In the genomic region with DNA sequence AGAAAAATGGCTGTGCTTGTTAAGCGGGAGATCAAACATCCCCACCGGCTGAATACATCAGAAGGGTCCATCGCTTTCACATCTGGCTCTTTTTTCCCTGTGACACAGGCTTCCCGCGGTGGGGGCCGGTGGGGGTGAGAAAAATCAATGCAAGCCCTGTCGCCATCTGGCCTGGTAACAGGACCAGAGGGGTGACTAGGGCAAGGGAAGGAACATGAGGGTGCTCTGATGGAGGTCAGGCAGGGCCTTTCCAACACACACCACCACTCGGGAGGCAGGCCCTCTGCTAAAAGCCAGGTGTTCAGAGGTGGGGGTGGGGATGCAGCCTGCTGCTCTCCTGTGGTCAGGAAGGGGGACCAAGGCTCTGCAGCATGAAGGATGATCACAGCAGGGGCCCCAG, we compare ENCODE assay signal across 11 mouse cellular contexts.
DNase-seq lines count a peak whose midpoint lies in the region; ATAC-seq and TF ChIP-seq lines count a peak whose summit lies in the region.
"Had no signal": no experiment of that assay in that cellular context is flagged by ENCODE, and none has a peak within 500 bp of the region (broad histone marks: within the 10 kb centered on the region; RNA-seq: fewer than 3 reads in every experiment).

No protein-coding gene starts in this region.

- no peak for ATAC-seq in embryonic facial prominence, embryonic 11.5 days (replicated peaks; ENCODE audit: insufficient number of reproducible peaks, low FRiP score, low TSS enrichment, low read depth)
- no peak for ATAC-seq in hindbrain, embryonic 13.5 days (ENCODE audit: low FRiP score)
- peak; percentile 35; the same call in 1 of the 2 replicates for ATAC-seq in midbrain, embryonic 14.5 days (ENCODE audit: low FRiP score, low TSS enrichment)

- DNase-seq in CH12.LX (ENCODE audit: extremely low read depth), result peak; percentile 67
- peak; percentile 48 for DNase-seq in embryonic facial prominence, embryonic 11.5 days (ENCODE audit: low spot score)
- DNase-seq in midbrain, embryonic 14.5 days, result peak; percentile 53
- DNase-seq in cerebellum, adult 11-12 months, result no peak
- DNase-seq in urinary bladder, adult 18-20 months (ENCODE audit: low spot score in 2 of 2), result no peak
- no peak for DNase-seq in gastrocnemius, adult 18-20 months (ENCODE audit: low spot score)
- no peak for DNase-seq in frontal cortex, postnatal 14 days (ENCODE audit: low spot score in 2 of 2)
- DNase-seq: heart, postnatal 10 days had no signal

- H3K4me1 ChIP-seq in CH12.LX (ENCODE audit: control insufficient read depth in 1 of 2, insufficient read depth in 2 of 2), result peaks cover 17 to 68% of the 10 kb centered on the region in 2 experiments
- H3K4me1 ChIP-seq in embryonic facial prominence, embryonic 11.5 days (ENCODE audit: control insufficient read depth, insufficient read depth, low read length), result peaks cover 5% of the 10 kb centered on the region; the same call in 1 of the 2 replicates
- peaks cover 49% of the 10 kb centered on the region for H3K4me1 ChIP-seq in hindbrain, embryonic 13.5 days (replicated peaks)
- peaks cover 42% of the 10 kb centered on the region for H3K4me1 ChIP-seq in midbrain, embryonic 14.5 days (ENCODE audit: control insufficient read depth, insufficient read depth, low read length)

- no peak for TF ChIP-seq RAD21 in CH12.LX (IDR thresholded peaks at IDR 0.05; ENCODE audit: low read depth, low read length)

- TF ChIP-seq POLR2A in CH12.LX (IDR thresholded peaks at IDR 0.05; ENCODE audit: low read depth, low read length), result no peak

- dilution Hi-C loops in CH12.LX (cut with MboI; ENCODE audit: extremely low pct_ligation_motif_present, extremely low pct_unique_long_range_greater_than_20kb, low sequenced_read_pairs), result no loop called here

- TF ChIP-seq EP300 in CH12.LX (IDR thresholded peaks at IDR 0.05; ENCODE audit: low read length), result peak; percentile 41; the same call in 1 of the 2 replicates

- no peaks in the 10 kb centered on the region for H3K79me2 ChIP-seq in CH12.LX (replicated peaks; ENCODE audit: control insufficient read depth, extremely low read depth, insufficient read depth, poor library complexity, severe bottlenecking)

- H3K9me3 ChIP-seq in CH12.LX (replicated peaks; ENCODE audit: low read length), result peaks cover 5% of the 10 kb centered on the region
- H3K9me3 ChIP-seq in embryonic facial prominence, embryonic 11.5 days (replicated peaks; ENCODE audit: control insufficient read depth, low read length), result no peaks in the 10 kb centered on the region
- no peaks in the 10 kb centered on the region for H3K9me3 ChIP-seq in hindbrain, embryonic 13.5 days
- no peaks in the 10 kb centered on the region for H3K9me3 ChIP-seq in midbrain, embryonic 14.5 days (ENCODE audit: control insufficient read depth, low read length)

- no peak overlapping the region for H3K27ac ChIP-seq in CH12.LX (ENCODE audit: insufficient read depth, low read depth)
- no peak overlapping the region for H3K27ac ChIP-seq in embryonic facial prominence, embryonic 11.5 days (replicated peaks; ENCODE audit: low read depth, low read length)
- peak overlapping the region; percentile 78 for H3K27ac ChIP-seq in hindbrain, embryonic 13.5 days
- peak overlapping the region; percentile 90 for H3K27ac ChIP-seq in midbrain, embryonic 14.5 days (replicated peaks; ENCODE audit: low read depth, low read length)
- H3K27ac ChIP-seq: liver, embryonic 14.5 days; macrophage had no signal

- in situ Hi-C loops in CH12.LX (cut with MboI; ENCODE audit: low pct_ligation_motif_present, low pct_unique_long_range_greater_than_20kb, low sequenced_read_pairs), result loop anchor here (5.0 kb wide), 1 partner anchor 35 kb away; no protein-coding TSS in a partner anchor

- H3K36me3 ChIP-seq in CH12.LX (replicated peaks in 1 of 2; ENCODE audit: control insufficient read depth in 1 of 2, insufficient read depth in 1 of 2, low read length in 1 of 2), result no peaks in the 10 kb centered on the region
- no peaks in the 10 kb centered on the region for H3K36me3 ChIP-seq in embryonic facial prominence, embryonic 11.5 days (replicated peaks; ENCODE audit: control insufficient read depth, insufficient read depth, low read depth, low read length)
- no peaks in the 10 kb centered on the region for H3K36me3 ChIP-seq in hindbrain, embryonic 13.5 days
- H3K36me3 ChIP-seq in midbrain, embryonic 14.5 days (ENCODE audit: control insufficient read depth, insufficient read depth, low read length), result no peaks in the 10 kb centered on the region

- WGBS in embryonic facial prominence, embryonic 11.5 days, result 5% methylated on average over 8 of the region's 8 CpGs
- 5% methylated on average over 8 of the region's 8 CpGs for WGBS in hindbrain, embryonic 13.5 days
- 5% methylated on average over 8 of the region's 8 CpGs for WGBS in midbrain, embryonic 14.5 days

- peaks cover 2% of the 10 kb centered on the region for H3K27me3 ChIP-seq in CH12.LX (replicated peaks)
- no peaks in the 10 kb centered on the region for H3K27me3 ChIP-seq in embryonic facial prominence, embryonic 11.5 days (ENCODE audit: control insufficient read depth, insufficient read depth, low read length)
- peaks cover 8% of the 10 kb centered on the region; the same call in 1 of the 2 replicates for H3K27me3 ChIP-seq in hindbrain, embryonic 13.5 days
- H3K27me3 ChIP-seq in midbrain, embryonic 14.5 days (ENCODE audit: control insufficient read depth, insufficient read depth, low read length), result no peaks in the 10 kb centered on the region

- TF ChIP-seq CTCF in CH12.LX (conservative IDR thresholded peaks at IDR 0.05 in 1 of 2, IDR thresholded peaks at IDR 0.05 in 1 of 2; ENCODE audit: low read depth in 2 of 2, low read length in 2 of 2), result no peak

- no peak overlapping the region for H3K9ac ChIP-seq in CH12.LX (ENCODE audit: insufficient read depth, low read depth)
- H3K9ac ChIP-seq in embryonic facial prominence, embryonic 11.5 days (replicated peaks; ENCODE audit: low read length), result 0 out of 2 replicates have a peak overlapping the region, but pooled peaks have one; percentile 22
- H3K9ac ChIP-seq in hindbrain, embryonic 13.5 days, result no peak overlapping the region
- H3K9ac ChIP-seq in midbrain, embryonic 14.5 days (replicated peaks; ENCODE audit: low read length), result no peak overlapping the region; the same call in 1 of the 2 replicates
- H3K9ac ChIP-seq: liver, embryonic 14.5 days had no signal

- peak overlapping the region in 2 of 3 experiments; percentile 14 to 43 for H3K4me3 ChIP-seq in CH12.LX (replicated peaks in 1 of 3; ENCODE audit: low read depth in 2 of 3, low read length in 2 of 3, poor library complexity in 1 of 3)
- H3K4me3 ChIP-seq in embryonic facial prominence, embryonic 11.5 days (ENCODE audit: low read depth, low read length), result no peak overlapping the region
- no peak overlapping the region for H3K4me3 ChIP-seq in hindbrain, embryonic 13.5 days
- H3K4me3 ChIP-seq in midbrain, embryonic 14.5 days (replicated peaks; ENCODE audit: low read depth, low read length), result no peak overlapping the region

- H3K4me2 ChIP-seq in CH12.LX (ENCODE audit: insufficient read depth, low read depth, poor library complexity, severe bottlenecking), result peak overlapping the region; percentile 47; the same call in 1 of the 2 replicates
- H3K4me2 ChIP-seq in embryonic facial prominence, embryonic 11.5 days (ENCODE audit: low read depth, low read length), result no peak overlapping the region
- H3K4me2 ChIP-seq in hindbrain, embryonic 13.5 days, result no peak overlapping the region
- no peak overlapping the region for H3K4me2 ChIP-seq in midbrain, embryonic 14.5 days (ENCODE audit: low read length)

TF ChIP-seq in CH12.LX, 34 proteins besides CTCF, POLR2A, EP300 and RAD21:
- no peak for TF ChIP-seq E2F4 (IDR thresholded peaks at IDR 0.05; ENCODE audit: insufficient replicate concordance, low read depth, low read length)
- TF ChIP-seq JUND (conservative IDR thresholded peaks at IDR 0.05; ENCODE audit: low read depth, low read length), result no peak
- TF ChIP-seq CHD1 (IDR thresholded peaks at IDR 0.05; ENCODE audit: low read depth, low read length), result no peak
- TF ChIP-seq NRF1 (IDR thresholded peaks at IDR 0.05; ENCODE audit: low read depth, low read length), result no peak
- no peak for TF ChIP-seq TBP (conservative IDR thresholded peaks at IDR 0.05; ENCODE audit: low read depth, low read length)
- TF ChIP-seq SIN3A (IDR thresholded peaks at IDR 0.05; ENCODE audit: low read length), result no peak
- TF ChIP-seq KAT2A (IDR thresholded peaks at IDR 0.05; ENCODE audit: insufficient replicate concordance, low read length), result no peak
- no peak for TF ChIP-seq PAX5 (IDR thresholded peaks at IDR 0.05; ENCODE audit: low read length)
- TF ChIP-seq HCFC1 (IDR thresholded peaks at IDR 0.05; ENCODE audit: low read depth, low read length), result no peak
- no peak for TF ChIP-seq ZKSCAN1 (IDR thresholded peaks at IDR 0.05; ENCODE audit: borderline replicate concordance, low read depth, low read length)
- peak; percentile 35; the same call in 1 of the 2 replicates for TF ChIP-seq BHLHE40 (IDR thresholded peaks at IDR 0.05; ENCODE audit: low read depth, low read length)
- peak; percentile 35; the same call in 1 of the 2 replicates for TF ChIP-seq ETS1 (conservative IDR thresholded peaks at IDR 0.05; ENCODE audit: low read depth, low read length)
- peak; percentile 52; the same call in 1 of the 2 replicates for TF ChIP-seq MAX (IDR thresholded peaks at IDR 0.05; ENCODE audit: low read length)
- peak; percentile 77; the same call in 1 of the 2 replicates for TF ChIP-seq TCF12 (IDR thresholded peaks at IDR 0.05; ENCODE audit: low read depth, low read length)
- TF ChIP-seq CHD2 (IDR thresholded peaks at IDR 0.05; ENCODE audit: low read length), result peak; percentile 75
- no peak for TF ChIP-seq MYC (IDR thresholded peaks at IDR 0.05; ENCODE audit: low read depth, low read length)
- TF ChIP-seq UBTF (IDR thresholded peaks at IDR 0.05; ENCODE audit: low read depth, low read length), result no peak

Comparison
In these comparisons a context has a peak if more than half of its experiments do, and no peak if none do; other contexts are left out.
1. DNase-seq: peak in CH12.LX (single experiment), embryonic facial prominence, embryonic 11.5 days (single experiment) and midbrain, embryonic 14.5 days (single experiment); none in cerebellum, adult 11-12 months (single experiment), urinary bladder, adult 18-20 months (0 of 2), gastrocnemius, adult 18-20 months (single experiment) and frontal cortex, postnatal 14 days (0 of 2).
2. H3K27ac ChIP-seq: peak in hindbrain, embryonic 13.5 days (single experiment) and midbrain, embryonic 14.5 days (single experiment); none in CH12.LX (single experiment) and embryonic facial prominence, embryonic 11.5 days (single experiment).
3. H3K4me3 ChIP-seq: peak in CH12.LX (2 of 3); none in embryonic facial prominence, embryonic 11.5 days (single experiment), hindbrain, embryonic 13.5 days (single experiment) and midbrain, embryonic 14.5 days (single experiment).